In the genomic region with DNA sequence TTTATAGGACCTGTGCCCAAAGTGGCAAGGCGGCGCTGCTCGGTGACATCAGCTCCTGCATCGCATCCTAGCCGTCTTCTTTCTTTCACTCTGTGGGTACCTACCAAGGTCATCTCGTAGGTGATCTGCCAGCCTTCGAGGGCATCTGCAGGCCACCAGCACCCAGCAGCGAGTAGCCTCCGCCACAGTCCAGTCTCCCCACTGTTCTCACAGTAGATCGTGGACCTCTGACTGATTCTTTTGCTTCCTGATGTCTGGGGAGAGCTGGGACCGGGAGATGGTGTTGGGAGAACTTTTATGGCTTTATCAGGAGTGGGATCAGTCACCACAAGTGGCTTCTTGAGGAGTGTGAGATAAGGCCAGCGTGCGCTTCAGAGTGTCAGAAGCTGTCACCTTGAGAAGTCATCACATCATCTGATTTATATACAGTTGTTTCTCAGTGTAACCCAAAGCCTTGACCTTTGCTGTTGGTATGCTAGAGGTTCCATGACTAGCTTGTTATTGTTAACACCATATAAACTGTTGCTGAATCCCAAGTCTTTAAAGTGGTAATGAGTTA, we compare ENCODE assay signal across 22 mouse cellular contexts.
A peak's percentile ranks its signal among the peaks of the same experiment; 100 is the strongest.
DNase-seq lines count a peak whose midpoint lies in the region; ATAC-seq and TF ChIP-seq lines count a peak whose summit lies in the region.
"Had no signal": no experiment of that assay in that cellular context is flagged by ENCODE, and none has a peak within 500 bp of the region (broad histone marks: within the 10 kb centered on the region; RNA-seq: fewer than 3 reads in every experiment).

No protein-coding gene starts in this region.

- no peak for TF ChIP-seq EP300 in CH12.LX (IDR thresholded peaks at IDR 0.05; ENCODE audit: low read length)

- no peak for DNase-seq in heart, postnatal 25 days (ENCODE audit: low spot score)
- DNase-seq in 416B (ENCODE audit: low read depth) (peak; percentile 65), CH12.LX (ENCODE audit: extremely low read depth) (no peak)
- peak; percentile 37 for DNase-seq in adrenal gland, postnatal 10 days
- no peak for DNase-seq in gastrocnemius, postnatal 25 days
- no peak for DNase-seq in lung, postnatal 25 days (ENCODE audit: low spot score)
- DNase-seq in cerebellum, postnatal 25 days, result no peak
- DNase-seq: B cell, adult 2 months; cerebellum, adult 18-20 months; cerebellum, adult 9-11 months; gastrocnemius, adult 2 months; heart, adult 18-20 months; heart, postnatal 4 days; kidney, adult 18-20 months had no signal

- no peaks in the 10 kb centered on the region for H3K27me3 ChIP-seq in heart, embryonic 12.5 days (replicated peaks)
- H3K27me3 ChIP-seq in CH12.LX (replicated peaks), result no peaks in the 10 kb centered on the region
- H3K27me3 ChIP-seq: forebrain, embryonic 13.5 days; heart, embryonic 13.5 days; hindbrain, embryonic 12.5 days had no signal

- WGBS in heart, embryonic 12.5 days, result 52% methylated on average over 13 of the region's 13 CpGs

- no peak for TF ChIP-seq POLR2A in CH12.LX (IDR thresholded peaks at IDR 0.05; ENCODE audit: low read depth, low read length)

- no peak for ATAC-seq in heart, embryonic 12.5 days (ENCODE audit: insufficient number of reproducible peaks, low FRiP score)
- ATAC-seq: CD4-positive, CD25-positive, alpha-beta regulatory T cell, adult 4 months; forebrain, embryonic 13.5 days; hindbrain, embryonic 16.5 days; inflammation-experienced regulatory T-cells, adult 6 months had no signal

- intact Hi-C loops in heart, postnatal 25 days (cut with DNase I), result no loop called here

- H3K9me3 ChIP-seq in heart, embryonic 12.5 days (replicated peaks), result no peaks in the 10 kb centered on the region
- no peaks in the 10 kb centered on the region for H3K9me3 ChIP-seq in CH12.LX (replicated peaks; ENCODE audit: low read length)
- H3K9me3 ChIP-seq: embryonic facial prominence, embryonic 10.5 days; forebrain, embryonic 13.5 days; heart, embryonic 13.5 days; hindbrain, embryonic 12.5 days had no signal

- H3K4me3 ChIP-seq in heart, embryonic 12.5 days, result no peak overlapping the region
- H3K4me3 ChIP-seq in CH12.LX (replicated peaks in 1 of 3; ENCODE audit: low read depth in 2 of 3, low read length in 2 of 3, poor library complexity in 1 of 3), result no peak overlapping the region
- H3K4me3 ChIP-seq: embryonic facial prominence, embryonic 10.5 days; forebrain, embryonic 13.5 days; gastrocnemius, adult 2 months; heart, embryonic 13.5 days; hindbrain, embryonic 12.5 days had no signal

- peak overlapping the region; percentile 11; the same call in 1 of the 2 replicates for H3K4me2 ChIP-seq in heart, embryonic 12.5 days
- peak overlapping the region; percentile 18 for H3K4me2 ChIP-seq in CH12.LX (ENCODE audit: insufficient read depth, low read depth, poor library complexity, severe bottlenecking)
- H3K4me2 ChIP-seq: forebrain, embryonic 13.5 days; heart, embryonic 13.5 days; hindbrain, embryonic 12.5 days had no signal

- peak overlapping the region; percentile 60 for H3K27ac ChIP-seq in heart, embryonic 12.5 days (ENCODE audit: poor library complexity, severe bottlenecking)
- peak overlapping the region; percentile 12; the same call in 1 of the 2 replicates for H3K27ac ChIP-seq in CH12.LX (ENCODE audit: insufficient read depth, low read depth)
- H3K27ac ChIP-seq: embryonic facial prominence, embryonic 10.5 days; forebrain, embryonic 13.5 days; gastrocnemius, adult 2 months; hindbrain, embryonic 12.5 days had no signal

- TF ChIP-seq RAD21 in CH12.LX (IDR thresholded peaks at IDR 0.05; ENCODE audit: low read depth, low read length), result no peak

- TF ChIP-seq CTCF in CH12.LX (conservative IDR thresholded peaks at IDR 0.05 in 1 of 2, IDR thresholded peaks at IDR 0.05 in 1 of 2; ENCODE audit: low read depth in 2 of 2, low read length in 2 of 2), result no peak

- dilution Hi-C loops in CH12.LX (cut with MboI; ENCODE audit: extremely low pct_ligation_motif_present, extremely low pct_unique_long_range_greater_than_20kb, low sequenced_read_pairs), result no loop called here

- in situ Hi-C loops in CH12.LX (cut with MboI; ENCODE audit: low pct_ligation_motif_present, low pct_unique_long_range_greater_than_20kb, low sequenced_read_pairs), result no loop called here

- H3K36me3 ChIP-seq in heart, embryonic 12.5 days, result peaks cover 6% of the 10 kb centered on the region
- H3K36me3 ChIP-seq in CH12.LX (replicated peaks in 1 of 2; ENCODE audit: control insufficient read depth in 1 of 2, insufficient read depth in 1 of 2, low read length in 1 of 2), result peaks cover 0 to 33% of the 10 kb centered on the region in 2 experiments

- no peaks in the 10 kb centered on the region; the same call in 1 of the 2 replicates for H3K79me2 ChIP-seq in CH12.LX (replicated peaks; ENCODE audit: control insufficient read depth, extremely low read depth, insufficient read depth, poor library complexity, severe bottlenecking)

- H3K4me1 ChIP-seq in heart, embryonic 12.5 days (replicated peaks), result peaks cover 63% of the 10 kb centered on the region
- peaks cover 39 to 96% of the 10 kb centered on the region in 2 experiments for H3K4me1 ChIP-seq in CH12.LX (ENCODE audit: control insufficient read depth in 1 of 2, insufficient read depth in 2 of 2)

- no peak overlapping the region for H3K9ac ChIP-seq in heart, embryonic 12.5 days
- no peak overlapping the region for H3K9ac ChIP-seq in CH12.LX (ENCODE audit: insufficient read depth, low read depth)
- H3K9ac ChIP-seq: forebrain, embryonic 13.5 days; heart, embryonic 13.5 days; hindbrain, embryonic 12.5 days had no signal

TF ChIP-seq in CH12.LX, 34 proteins besides CTCF, POLR2A, EP300 and RAD21:
- TF ChIP-seq JUN (IDR thresholded peaks at IDR 0.05; ENCODE audit: insufficient read depth, low read depth, low read length), result no peak
- TF ChIP-seq CHD1 (IDR thresholded peaks at IDR 0.05; ENCODE audit: low read depth, low read length), result peak; percentile 68; the same call in 1 of the 2 replicates

Comparison
In these comparisons a context has a peak if more than half of its experiments do, and no peak if none do; other contexts are left out.
1. DNase-seq: peak in 416B (single experiment) and adrenal gland, postnatal 10 days (single experiment); none in heart, postnatal 25 days (single experiment), CH12.LX (single experiment), gastrocnemius, postnatal 25 days (single experiment), lung, postnatal 25 days (single experiment) and cerebellum, postnatal 25 days (0 of 2).